Mouse (Mus musculus) midbrain, embryonic 10.5 days (tissue): Measurements from ENCODE around the gene Mgme1. TPM values are rescaled to one million over a fixed set of nuclear protein-coding genes. Genes with fewer than 3 reads are reported as not detected.

Source experiments
- DNase-seq: peaks from one replicate; pipeline ENCODE4 v3.0.0-alpha.2; 2017; ENCODE audit warnings: low spot score
- H3K27ac ChIP-seq: fragments of 300-500 bp; sonication (generic); replicated peaks from 2 replicates; pipeline ENCODE4 v1.5.1; 2016; ENCODE audit warnings: mild to moderate bottlenecking
- H3K27me3 ChIP-seq: fragments of 300-500 bp; sonication (generic); 2 replicates; pipeline ENCODE4 v1.6.1; 2016; ENCODE audit warnings: low read depth, mild to moderate bottlenecking; ENCODE audit not compliant: poor library complexity, severe bottlenecking
- H3K36me3 ChIP-seq: fragments of 300-500 bp; sonication (generic); 2 replicates; pipeline ENCODE4 v1.6.1; 2016; ENCODE audit warnings: mild to moderate bottlenecking, moderate library complexity
- H3K4me1 ChIP-seq: fragments of 300-500 bp; sonication (generic); 2 replicates; pipeline ENCODE4 v1.6.1; 2016
- H3K4me3 ChIP-seq: fragments of 300-500 bp; sonication (generic); 2 replicates; pipeline ENCODE4 v1.5.1; 2016; ENCODE audit warnings: mild to moderate bottlenecking, moderate library complexity
- H3K9me3 ChIP-seq: fragments of 300-500 bp; sonication (generic); replicated peaks from 2 replicates; pipeline ENCODE4 v1.6.1; 2016; ENCODE audit warnings: mild to moderate bottlenecking
- WGBS: fragments of 180-500 bp; shearing (Covaris S2); methylation state at CpG from one replicate; pipeline ENCODE4 v1.1.7; 2016; 5-methylcytosine and 5-hydroxymethylcytosine counted together
- polyA plus RNA-seq: library from polyadenylated mRNA; unstranded; fragments of >200 nt; fragmentation: Nextera tagmentation; extraction: Ambion mirVana; gene quantifications from 2 replicates; pipeline ENCODE4 v1.2.1, GENCODE M21; 2016

Mgme1 gene
- polyA plus RNA-seq, 1 experiment from 2014 or later = 26.0 TPM

DNA sequence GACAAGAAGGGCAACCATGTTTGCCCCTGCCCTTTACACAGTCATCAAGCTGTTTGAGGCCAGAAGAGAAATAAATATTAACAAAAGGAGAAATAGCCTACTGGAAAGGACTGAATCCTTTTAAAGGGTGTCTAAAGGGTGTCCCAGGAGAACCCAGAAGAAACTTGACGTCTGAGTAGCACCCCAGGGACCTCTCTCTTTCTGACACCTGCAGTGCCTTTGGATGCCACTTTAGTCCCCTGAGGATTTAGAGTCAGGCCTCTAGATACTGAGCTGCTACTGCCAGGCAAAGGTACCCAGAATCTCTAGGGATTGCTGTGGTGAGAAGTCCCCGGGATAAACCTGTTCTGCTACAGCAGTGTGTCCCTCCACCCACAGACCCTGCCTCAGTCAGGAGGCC lies 31.1 kb upstream of the Mgme1 start:
- 60% methylated on average over 2 of the region's 2 CpGs for WGBS
- no peak overlapping the region for H3K4me3 ChIP-seq
- no peak for DNase-seq
- no peak overlapping the region for H3K27ac ChIP-seq
- H3K36me3 ChIP-seq = no peaks in the 10 kb centered on the region
- no peaks in the 10 kb centered on the region for H3K27me3 ChIP-seq
- H3K9me3 ChIP-seq = no peaks in the 10 kb centered on the region
- H3K4me1 ChIP-seq = 0 out of 2 replicates have a peak, but pooled peaks cover 3% of the 10 kb centered on the region

DNA sequence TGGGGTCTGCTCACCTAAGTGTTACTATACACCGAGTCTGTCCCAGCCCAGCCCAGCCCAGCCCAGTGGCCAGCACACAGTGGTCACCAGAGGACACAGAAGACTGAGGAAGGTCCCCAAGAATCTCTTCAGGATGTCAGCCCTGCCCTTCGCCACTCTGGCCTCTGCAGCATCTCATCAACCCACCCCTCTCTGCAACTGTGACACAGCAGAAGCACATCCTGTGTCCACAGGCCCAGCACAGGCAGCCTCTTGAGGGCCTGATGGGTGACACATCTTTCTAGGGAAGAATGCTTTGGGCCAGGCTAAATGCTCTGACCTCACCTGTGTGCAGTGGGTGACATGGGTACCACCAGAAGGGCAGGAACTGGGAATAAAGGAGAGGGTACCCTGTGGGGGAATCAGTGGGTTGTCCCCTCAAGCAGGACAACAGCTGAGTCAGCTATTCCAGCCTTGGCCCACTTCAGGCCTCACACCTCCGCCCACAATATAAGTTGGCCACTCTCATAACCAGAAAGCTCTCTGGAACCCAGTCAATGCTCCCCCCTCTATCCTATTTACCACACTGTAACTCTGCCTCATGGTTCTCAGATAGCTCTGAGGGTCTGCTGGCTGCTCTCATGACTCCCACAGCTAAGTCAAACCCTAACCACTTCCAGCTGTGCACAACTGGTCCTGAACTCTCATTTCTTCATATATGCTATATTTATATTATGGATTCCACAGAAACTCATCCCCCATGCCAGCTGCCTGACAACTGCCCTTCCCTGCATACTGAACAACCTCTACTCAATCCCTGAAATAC lies 30.2 kb upstream of the Mgme1 start:
- 0 out of 2 replicates have a peak overlapping the region, but pooled peaks have one; percentile 33 for H3K27ac ChIP-seq
- 0 out of 2 replicates have a peak, but pooled peaks cover 3% of the 10 kb centered on the region for H3K4me1 ChIP-seq
- no peaks in the 10 kb centered on the region for H3K27me3 ChIP-seq
- H3K36me3 ChIP-seq = no peaks in the 10 kb centered on the region
- no peak overlapping the region for H3K4me3 ChIP-seq
- WGBS = 90% methylated on average over 3 of the region's 3 CpGs
- no peak for DNase-seq
- no peaks in the 10 kb centered on the region for H3K9me3 ChIP-seq

DNA sequence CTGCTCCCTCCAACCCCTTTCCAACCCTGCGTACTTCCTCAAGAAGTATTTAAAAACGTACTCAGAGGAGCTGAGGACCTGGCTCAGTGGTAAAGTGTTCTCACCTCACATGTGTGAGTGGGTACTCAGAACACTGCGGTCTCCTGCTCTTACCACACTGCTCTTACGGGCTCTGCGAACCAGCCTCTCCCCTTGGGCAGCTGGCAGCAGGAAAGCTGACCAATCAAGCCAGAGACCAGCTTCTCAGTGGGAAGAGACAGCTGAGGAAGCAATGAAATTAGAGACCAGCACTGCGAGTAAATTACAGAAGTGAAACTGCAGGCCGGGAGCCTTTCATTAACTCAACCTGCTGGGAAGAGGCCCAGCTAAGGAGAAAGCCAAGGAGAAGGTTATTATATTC lies 25.0 kb upstream of the Mgme1 start:
- H3K36me3 ChIP-seq = peaks cover 18% of the 10 kb centered on the region
- H3K27ac ChIP-seq = no peak overlapping the region
- no peaks in the 10 kb centered on the region for H3K27me3 ChIP-seq
- no peak for DNase-seq
- H3K9me3 ChIP-seq = no peaks in the 10 kb centered on the region
- no peak overlapping the region for H3K4me3 ChIP-seq
- WGBS = 82% methylated on average over 7 of the region's 7 CpGs
- no peaks in the 10 kb centered on the region; the same call in 1 of the 2 replicates for H3K4me1 ChIP-seq

DNA sequence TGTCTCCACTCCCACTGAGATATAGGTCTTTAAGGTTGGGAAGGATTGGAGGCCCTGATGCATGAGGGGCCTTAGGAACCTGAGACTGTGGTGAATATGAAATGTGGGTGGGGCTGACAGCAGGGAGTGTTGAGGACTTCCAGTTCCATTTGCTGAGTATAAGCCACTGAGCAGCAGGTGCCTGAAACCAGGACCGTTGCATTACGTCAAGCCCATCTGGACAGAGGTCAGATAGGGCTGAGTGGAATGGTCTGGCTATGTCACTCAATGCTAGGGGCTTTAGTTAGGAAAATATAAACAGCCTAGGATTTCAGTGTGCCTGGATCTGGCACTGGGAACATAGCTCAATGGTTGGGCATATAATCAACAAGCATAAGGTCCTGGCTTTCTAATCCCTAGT lies 24.2 kb upstream of the Mgme1 start:
- 91% methylated on average over 2 of the region's 2 CpGs for WGBS
- Histone ChIP-seq H3K4me3 (no peak overlapping the region), H3K9me3 (no peaks in the 10 kb centered on the region), H3K36me3 (peaks cover 26% of the 10 kb centered on the region), H3K4me1 (no peaks in the 10 kb centered on the region; the same call in 1 of the 2 replicates), H3K27me3 (no peaks in the 10 kb centered on the region), H3K27ac (no peak overlapping the region)
- DNase-seq = no peak

GRCm38 (mm10) chr2:144247337-144247978 lies 23.0 kb upstream of the Mgme1 start:
- H3K27ac ChIP-seq = 0 out of 2 replicates have a peak overlapping the region, but pooled peaks have one; percentile 10
- H3K4me1 ChIP-seq = no peaks in the 10 kb centered on the region; the same call in 1 of the 2 replicates
- 54% methylated on average over 5 of the region's 5 CpGs for WGBS
- H3K9me3 ChIP-seq = no peaks in the 10 kb centered on the region
- no peak for DNase-seq
- H3K4me3 ChIP-seq = no peak overlapping the region
- peaks cover 37% of the 10 kb centered on the region for H3K36me3 ChIP-seq
- H3K27me3 ChIP-seq = no peaks in the 10 kb centered on the region

GRCm38 (mm10) chr2:144248613-144249376 lies 21.7 kb upstream of the Mgme1 start:
- 43% methylated on average over 4 of the region's 4 CpGs for WGBS
- Histone ChIP-seq H3K4me3 (no peak overlapping the region), H3K27ac (no peak overlapping the region), H3K27me3 (no peaks in the 10 kb centered on the region), H3K9me3 (no peaks in the 10 kb centered on the region), H3K4me1 (no peaks in the 10 kb centered on the region; the same call in 1 of the 2 replicates), H3K36me3 (peaks cover 50% of the 10 kb centered on the region)
- no peak for DNase-seq

GRCm38 (mm10) chr2:144250111-144250510 lies 20.4 kb upstream of the Mgme1 start:
- Histone ChIP-seq H3K4me1 (no peaks in the 10 kb centered on the region; the same call in 1 of the 2 replicates), H3K9me3 (no peaks in the 10 kb centered on the region), H3K27ac (no peak overlapping the region), H3K36me3 (peaks cover 64% of the 10 kb centered on the region), H3K4me3 (no peak overlapping the region), H3K27me3 (no peaks in the 10 kb centered on the region)
- no peak for DNase-seq

GRCm38 (mm10) chr2:144262837-144263236 lies 7.6 kb upstream of the Mgme1 start:
- H3K9me3 ChIP-seq = no peaks in the 10 kb centered on the region
- WGBS = 94% methylated on average over 2 of the region's 2 CpGs
- H3K36me3 ChIP-seq = peaks cover 96% of the 10 kb centered on the region
- peaks cover 22% of the 10 kb centered on the region for H3K4me1 ChIP-seq
- DNase-seq = no peak
- no peak overlapping the region for H3K27ac ChIP-seq
- H3K27me3 ChIP-seq = no peaks in the 10 kb centered on the region
- H3K4me3 ChIP-seq = no peak overlapping the region

- Histone ChIP-seq H3K4me3 (no peak overlapping the region), H3K27me3 (no peaks in the 10 kb centered on the region), H3K4me1 (peaks cover 37% of the 10 kb centered on the region), H3K36me3 (peaks cover 85% of the 10 kb centered on the region), H3K9me3 (no peaks in the 10 kb centered on the region), H3K27ac (no peak overlapping the region)
- no peak for DNase-seq
- 85% methylated on average over 5 of the region's 5 CpGs for WGBS
Measured at GRCm38 (mm10) chr2:144264398-144265119, 5.9 kb upstream of the Mgme1 start.

DNA sequence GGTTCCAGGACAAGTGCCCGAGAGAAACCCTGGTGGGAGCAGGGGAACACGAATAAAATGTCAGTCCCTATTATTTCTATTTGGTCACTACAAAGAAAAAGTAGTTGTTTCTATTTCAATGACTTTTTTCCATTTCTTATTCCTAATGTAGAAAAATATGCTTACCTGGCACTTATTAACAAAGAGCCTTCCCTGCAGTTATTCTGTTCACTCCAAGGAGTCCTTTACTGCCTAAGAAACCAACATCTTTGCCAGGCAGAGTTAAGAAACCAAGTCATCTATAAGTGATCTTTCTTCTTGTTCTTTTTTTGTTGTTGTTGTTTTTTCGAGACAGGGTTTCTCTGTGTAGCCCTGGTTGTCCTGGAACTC lies 5.4 kb upstream of the Mgme1 start:
- DNase-seq = no peak
- Histone ChIP-seq H3K27me3 (no peaks in the 10 kb centered on the region), H3K27ac (no peak overlapping the region), H3K4me1 (peaks cover 37% of the 10 kb centered on the region), H3K4me3 (no peak overlapping the region), H3K36me3 (peaks cover 80% of the 10 kb centered on the region), H3K9me3 (no peaks in the 10 kb centered on the region)
- 78% methylated on average over 3 of the region's 3 CpGs for WGBS

GRCm38 (mm10) chr2:144265916-144266683 lies 4.4 kb upstream of the Mgme1 start:
- no peak for DNase-seq
- peaks cover 70% of the 10 kb centered on the region for H3K36me3 ChIP-seq
- H3K4me3 ChIP-seq = peak overlapping the region; percentile 24; the same call in 1 of the 2 replicates
- 54% methylated on average over 4 of the region's 4 CpGs for WGBS
- H3K4me1 ChIP-seq = peaks cover 45% of the 10 kb centered on the region
- H3K27ac ChIP-seq = no peak overlapping the region
- H3K27me3 ChIP-seq = no peaks in the 10 kb centered on the region
- no peaks in the 10 kb centered on the region for H3K9me3 ChIP-seq
